Mouse (Mus musculus): ENCODE data around the gene Themis2. TPM values are rescaled to one million over a fixed set of nuclear protein-coding genes. Genes with fewer than 3 reads are reported as not detected.
"Not testable (repeated sequence)": the region's sequence is repeated elsewhere in the genome, so short reads cannot be mapped to it uniquely, and the experiment has no call there.

The Themis2 gene
- polyA plus RNA-seq, 1 experiment from 2014 or later = 0.97 TPM

- H3K9ac ChIP-seq = peak within 1 kb of the TSS; percentile 89
- peak within 1 kb of the TSS; percentile 93 for H3K4me3 ChIP-seq
- ATAC-seq (ENCODE audit: low FRiP score, low read depth) = peak; percentile 97
- no peaks in the 10 kb centered on the region for H3K27me3 ChIP-seq
- H3K36me3 ChIP-seq = peaks cover 32% of the 10 kb centered on the region
- H3K27ac ChIP-seq = no peak within 1 kb of the TSS; the same call in 1 of the 2 replicates
- H3K9me3 ChIP-seq = no peaks in the 10 kb centered on the region
- H3K4me1 ChIP-seq = peaks cover 10% of the 10 kb centered on the region
- peak within 1 kb of the TSS; percentile 82 for H3K4me2 ChIP-seq (replicated peaks)
- under 1% methylated on average over 71 of the region's 71 CpGs for WGBS
Measured at GRCm38 (mm10) chr4:132767914-132768876, 28.0 kb downstream of the Themis2 start, which contains the start of gene Rpa2. Gene Rpa2, plus strand, starts transcription at chr4:132768332.

DNA sequence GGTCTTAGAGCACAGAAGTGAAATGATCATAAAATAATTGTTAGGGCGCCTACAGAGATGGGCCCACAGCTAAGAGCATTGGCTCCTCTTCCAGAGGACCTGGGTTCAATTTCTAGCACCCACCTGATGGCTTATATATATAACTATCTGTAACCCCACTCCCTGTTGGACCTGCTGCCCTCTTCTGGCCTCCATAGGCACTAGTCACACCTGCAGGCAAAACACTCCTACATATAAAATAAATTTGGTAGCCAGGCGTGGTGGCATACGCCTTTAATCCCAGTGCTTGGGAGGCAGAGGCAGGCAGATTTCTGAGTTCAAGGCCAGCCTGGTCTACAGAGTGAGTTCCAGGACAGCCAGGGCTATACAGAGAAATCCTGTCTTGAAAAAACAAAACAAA lies 33.1 kb downstream of the Themis2 start:
- not testable (repeated sequence) for ATAC-seq (ENCODE audit: low FRiP score, low read depth); H3K27me3 ChIP-seq; H3K9ac ChIP-seq; H3K4me2 ChIP-seq (replicated peaks); H3K36me3 ChIP-seq; H3K9me3 ChIP-seq; H3K27ac ChIP-seq; H3K4me3 ChIP-seq; H3K4me1 ChIP-seq
- 85% methylated on average over 3 of the region's 3 CpGs for WGBS

DNA sequence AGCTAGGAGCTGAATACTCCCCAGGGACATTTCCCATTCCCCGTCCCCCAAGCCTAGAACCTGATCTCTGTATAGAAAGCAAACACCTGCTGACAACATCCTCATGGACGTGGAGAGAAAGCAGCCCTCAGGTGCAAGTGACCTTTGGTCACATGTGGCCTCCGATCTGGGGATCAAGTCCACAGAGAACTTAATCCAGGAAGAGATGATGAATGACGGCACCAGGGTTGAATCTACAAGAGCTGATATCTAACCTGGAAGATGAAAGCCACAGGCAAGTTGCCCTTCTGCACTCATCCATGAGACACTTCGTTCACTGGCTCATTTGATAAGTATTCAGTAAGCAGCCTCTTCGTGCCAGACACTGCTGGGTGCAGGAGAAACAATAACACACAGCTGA lies 33.6 kb downstream of the Themis2 start:
- Histone ChIP-seq H3K4me3 (no peak overlapping the region), H3K36me3 (no peaks in the 10 kb centered on the region), H3K9me3 (no peaks in the 10 kb centered on the region), H3K4me2 (replicated peaks) (no peak overlapping the region), H3K27me3 (peaks cover 6% of the 10 kb centered on the region; the same call in 1 of the 2 replicates), H3K4me1 (peaks cover under 1% of the 10 kb centered on the region; the same call in 1 of the 2 replicates), H3K9ac (no peak overlapping the region), H3K27ac (no peak overlapping the region)
- 75% methylated on average over 6 of the region's 6 CpGs for WGBS
- no peak for ATAC-seq (ENCODE audit: low FRiP score, low read depth)

DNA sequence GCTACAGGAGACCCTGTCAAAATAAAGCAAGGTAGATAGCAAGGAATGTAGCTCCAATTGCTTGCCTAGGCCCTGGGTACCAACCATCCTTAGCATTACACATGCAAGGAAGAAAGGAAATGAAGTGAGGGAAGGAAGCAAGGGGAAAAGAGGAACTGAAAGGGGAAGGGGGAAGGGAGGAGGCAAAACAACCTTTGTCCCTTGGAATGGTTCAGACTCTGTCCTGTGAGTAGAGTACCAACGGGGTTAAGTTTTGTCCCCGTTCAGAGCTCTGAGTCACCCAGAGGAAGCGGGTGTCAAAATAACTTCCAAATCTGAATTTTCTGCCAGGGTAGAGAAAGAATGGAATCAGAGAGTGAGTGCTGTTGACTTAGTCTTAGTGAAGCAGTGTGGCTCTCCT lies 35.9 kb downstream of the Themis2 start:
- ATAC-seq (ENCODE audit: low FRiP score, low read depth) = no peak
- 66% methylated on average over 3 of the region's 3 CpGs for WGBS
- H3K4me3 ChIP-seq = no peak overlapping the region
- H3K4me2 ChIP-seq (replicated peaks) = no peak overlapping the region
- H3K36me3 ChIP-seq = no peaks in the 10 kb centered on the region
- H3K4me1 ChIP-seq = peaks cover 4% of the 10 kb centered on the region; the same call in 1 of the 2 replicates
- no peaks in the 10 kb centered on the region for H3K9me3 ChIP-seq
- H3K27ac ChIP-seq = no peak overlapping the region
- H3K27me3 ChIP-seq = peaks cover 9% of the 10 kb centered on the region; the same call in 1 of the 2 replicates
- H3K9ac ChIP-seq = no peak overlapping the region

GRCm38 (mm10) chr4:132757633-132758351 lies 38.4 kb downstream of the Themis2 start:
- ATAC-seq (ENCODE audit: low FRiP score, low read depth) = no peak
- no peaks in the 10 kb centered on the region for H3K36me3 ChIP-seq
- H3K4me2 ChIP-seq (replicated peaks) = peak overlapping the region; percentile 77; the same call in 1 of the 2 replicates

GRCm38 (mm10) chr4:132756974-132757373 lies 39.2 kb downstream of the Themis2 start, which contains the start of gene Smpdl3b:
Gene Smpdl3b, minus strand, starts transcription at chr4:132757252.
- Histone ChIP-seq H3K9ac (peak within 1 kb of the TSS; percentile 67), H3K4me3 (peak within 1 kb of the TSS; percentile 47), H3K36me3 (no peaks in the 10 kb centered on the region), H3K9me3 (no peaks in the 10 kb centered on the region), H3K27ac (no peak within 1 kb of the TSS), H3K4me2 (replicated peaks) (peak within 1 kb of the TSS; percentile 77), H3K4me1 (peaks cover 4% of the 10 kb centered on the region; the same call in 1 of the 2 replicates), H3K27me3 (peaks cover 9% of the 10 kb centered on the region; the same call in 1 of the 2 replicates)
- ATAC-seq (ENCODE audit: low FRiP score, low read depth) = peak; percentile 90
- WGBS = under 1% methylated on average over 22 of the region's 22 CpGs

More at GRCm38 (mm10) chr4:132757633-132758351, 38.4 kb downstream of the Themis2 start:
- 80% methylated on average over 7 of the region's 7 CpGs for WGBS
- Histone ChIP-seq H3K27ac (no peak overlapping the region), H3K4me1 (peaks cover 4% of the 10 kb centered on the region; the same call in 1 of the 2 replicates), H3K9me3 (no peaks in the 10 kb centered on the region), H3K9ac (no peak overlapping the region), H3K27me3 (peaks cover 9% of the 10 kb centered on the region; the same call in 1 of the 2 replicates), H3K4me3 (no peak overlapping the region)

DNA sequence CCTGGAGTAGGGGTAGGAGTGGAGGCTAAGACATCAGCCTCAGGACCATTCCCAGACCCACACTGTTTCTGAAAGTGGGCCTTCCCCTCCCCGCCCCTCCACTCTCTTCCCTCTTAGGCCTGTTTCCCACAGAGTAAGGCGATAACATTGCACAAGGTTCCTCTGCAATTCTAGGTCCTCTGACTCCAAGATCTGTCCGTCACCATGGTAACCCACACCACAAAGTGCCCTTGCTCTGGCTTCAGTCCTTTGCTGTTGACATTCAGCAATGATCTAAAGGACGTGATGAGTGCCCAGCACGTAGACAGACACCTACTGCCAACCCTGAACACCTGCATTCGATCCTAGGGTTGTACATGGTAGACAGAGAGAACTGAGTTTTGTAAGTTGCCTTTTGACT lies 43.2 kb downstream of the Themis2 start:
- 75% methylated on average over 6 of the region's 6 CpGs for WGBS
- H3K9ac ChIP-seq = no peak overlapping the region
- peaks cover 4% of the 10 kb centered on the region; the same call in 1 of the 2 replicates for H3K4me1 ChIP-seq
- no peaks in the 10 kb centered on the region for H3K9me3 ChIP-seq
- peaks cover 6% of the 10 kb centered on the region; the same call in 1 of the 2 replicates for H3K27me3 ChIP-seq
- no peak for ATAC-seq (ENCODE audit: low FRiP score, low read depth)
- H3K36me3 ChIP-seq = no peaks in the 10 kb centered on the region
- H3K4me3 ChIP-seq = no peak overlapping the region
- no peak overlapping the region for H3K27ac ChIP-seq
- no peak overlapping the region for H3K4me2 ChIP-seq (replicated peaks)

DNA sequence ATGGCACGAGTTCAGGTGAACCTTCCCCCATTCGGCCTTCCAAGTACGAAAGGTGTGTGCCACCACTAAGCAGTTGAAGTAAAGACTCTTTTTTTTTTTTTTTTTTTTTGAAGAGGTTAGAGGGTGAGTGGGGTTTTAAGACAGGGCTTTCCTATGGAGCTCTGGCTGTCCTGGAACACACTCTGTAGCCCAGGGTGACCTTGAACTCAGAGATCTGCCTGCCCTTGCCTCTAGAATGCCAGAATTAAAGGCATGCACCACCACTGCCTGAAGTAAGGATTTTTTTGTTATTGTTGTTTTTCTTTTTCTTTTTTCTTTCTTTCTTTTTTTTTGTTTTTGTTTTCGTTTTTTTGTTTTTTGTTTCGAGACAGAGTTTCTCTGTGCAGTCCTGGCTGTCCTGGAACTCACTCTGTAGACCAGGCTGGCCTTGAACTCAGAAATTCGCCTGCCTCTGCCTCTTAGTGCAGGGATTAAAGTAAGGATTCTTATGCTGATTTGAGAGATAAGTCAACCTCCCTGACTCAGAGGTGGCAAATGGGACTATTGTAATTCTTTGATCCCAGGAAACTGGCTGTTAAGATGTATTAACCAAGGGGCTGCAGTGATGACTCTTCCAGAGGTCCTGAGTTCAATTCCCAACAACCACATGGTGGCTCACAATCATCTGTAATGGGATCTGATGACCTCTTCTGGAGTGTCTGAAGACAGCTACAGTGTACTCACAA lies 46.8 kb downstream of the Themis2 start:
- H3K4me2 ChIP-seq (replicated peaks) = no peak overlapping the region
- no peaks in the 10 kb centered on the region for H3K36me3 ChIP-seq
- WGBS = 86% methylated on average over 6 of the region's 6 CpGs
- H3K9me3 ChIP-seq = no peaks in the 10 kb centered on the region
- no peak overlapping the region for H3K27ac ChIP-seq
- H3K9ac ChIP-seq = no peak overlapping the region
- no peaks in the 10 kb centered on the region for H3K4me1 ChIP-seq
- H3K27me3 ChIP-seq = no peaks in the 10 kb centered on the region
- no peak overlapping the region for H3K4me3 ChIP-seq
- no peak for ATAC-seq (ENCODE audit: low FRiP score, low read depth)

DNA sequence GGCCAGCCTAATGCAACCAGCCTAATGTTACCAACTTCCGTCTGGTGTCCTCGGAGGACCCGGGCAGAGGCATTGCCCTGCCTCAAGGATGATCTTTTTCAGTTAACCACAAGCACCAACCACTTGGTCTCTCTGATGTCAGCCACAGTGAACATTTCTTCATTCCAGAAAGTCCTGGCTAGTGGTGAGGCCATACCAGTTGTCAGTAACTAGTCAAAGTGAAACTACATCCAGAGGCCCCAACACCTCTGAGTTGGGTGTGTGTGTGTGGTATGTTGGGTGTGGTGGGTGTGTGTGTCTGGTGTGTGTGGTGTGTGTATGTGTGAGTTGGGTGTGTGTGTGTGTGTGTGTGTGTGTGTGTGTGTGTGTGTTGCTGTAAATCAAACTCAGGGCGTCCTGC lies 47.4 kb downstream of the Themis2 start:
- no peaks in the 10 kb centered on the region for H3K4me1 ChIP-seq
- 80% methylated on average over 4 of the region's 4 CpGs for WGBS
- H3K9me3 ChIP-seq = no peaks in the 10 kb centered on the region
- H3K9ac ChIP-seq = no peak overlapping the region
- no peak overlapping the region for H3K27ac ChIP-seq
- no peaks in the 10 kb centered on the region for H3K36me3 ChIP-seq
- H3K27me3 ChIP-seq = no peaks in the 10 kb centered on the region
- no peak for ATAC-seq (ENCODE audit: low FRiP score, low read depth)
- no peak overlapping the region for H3K4me2 ChIP-seq (replicated peaks)
- H3K4me3 ChIP-seq = no peak overlapping the region

GRCm38 (mm10) chr4:132747664-132748259 lies 48.4 kb downstream of the Themis2 start:
- no peak overlapping the region for H3K9ac ChIP-seq
- 65% methylated on average over 9 of the region's 9 CpGs for WGBS
- H3K36me3 ChIP-seq = no peaks in the 10 kb centered on the region
- no peak overlapping the region for H3K4me3 ChIP-seq
- no peak for ATAC-seq (ENCODE audit: low FRiP score, low read depth)
- no peak overlapping the region for H3K27ac ChIP-seq
- no peaks in the 10 kb centered on the region for H3K4me1 ChIP-seq
- H3K9me3 ChIP-seq = no peaks in the 10 kb centered on the region
- no peaks in the 10 kb centered on the region for H3K27me3 ChIP-seq
- no peak overlapping the region for H3K4me2 ChIP-seq (replicated peaks)

DNA sequence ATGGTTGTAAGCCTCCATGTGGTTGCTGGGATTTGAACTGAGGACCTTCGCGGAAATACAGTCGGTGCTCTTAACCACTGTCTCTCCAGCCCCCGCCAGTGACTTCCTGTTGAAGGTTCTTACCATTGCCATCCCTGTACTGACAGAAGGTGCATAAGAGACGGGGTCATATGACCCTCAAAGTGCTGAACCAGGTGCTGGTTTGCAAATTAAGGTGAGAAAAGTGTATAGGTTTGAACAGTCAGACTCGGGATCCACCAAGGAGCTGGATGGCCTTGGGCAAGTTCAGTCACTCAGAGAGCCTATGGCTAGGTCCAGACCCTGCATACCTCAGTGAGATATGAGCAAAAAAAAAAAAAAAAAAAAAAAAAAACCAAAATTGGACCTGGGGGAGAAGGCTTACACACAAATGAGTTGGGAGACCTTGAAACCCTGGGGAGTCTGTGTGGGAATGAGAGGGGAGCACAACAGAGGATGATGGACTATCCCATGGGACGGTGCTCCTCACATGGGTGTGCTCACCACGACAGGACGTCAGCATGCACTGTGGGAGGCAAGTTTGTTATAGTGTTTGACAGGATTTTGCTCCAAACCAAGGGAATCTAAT lies 49.2 kb downstream of the Themis2 start:
- no peaks in the 10 kb centered on the region for H3K4me1 ChIP-seq
- no peak for ATAC-seq (ENCODE audit: low FRiP score, low read depth)
- 87% methylated on average over 9 of the region's 9 CpGs for whole genome bisulfite sequencing
- no peak overlapping the region for H3K27ac ChIP-seq
- no peak overlapping the region for H3K9ac ChIP-seq
- no peak overlapping the region for H3K4me3 ChIP-seq
- no peaks in the 10 kb centered on the region for H3K9me3 ChIP-seq
- H3K36me3 ChIP-seq = no peaks in the 10 kb centered on the region
- no peak overlapping the region for H3K4me2 ChIP-seq (replicated peaks)
- H3K27me3 ChIP-seq = no peaks in the 10 kb centered on the region

Measured in limb, embryonic 13.5 days (tissue).